Mouse (Mus musculus): ENCODE data around the gene Nos1ap. TPM values are rescaled to one million over a fixed set of nuclear protein-coding genes. Genes with fewer than 3 reads are reported as not detected.
A peak's percentile ranks its signal among the peaks of the same experiment; 100 is the strongest.

Gene Nos1ap
- total RNA-seq, 4 experiments from 2014 or later: 0.35 to 1.0 (median 0.60) TPM

DNA sequence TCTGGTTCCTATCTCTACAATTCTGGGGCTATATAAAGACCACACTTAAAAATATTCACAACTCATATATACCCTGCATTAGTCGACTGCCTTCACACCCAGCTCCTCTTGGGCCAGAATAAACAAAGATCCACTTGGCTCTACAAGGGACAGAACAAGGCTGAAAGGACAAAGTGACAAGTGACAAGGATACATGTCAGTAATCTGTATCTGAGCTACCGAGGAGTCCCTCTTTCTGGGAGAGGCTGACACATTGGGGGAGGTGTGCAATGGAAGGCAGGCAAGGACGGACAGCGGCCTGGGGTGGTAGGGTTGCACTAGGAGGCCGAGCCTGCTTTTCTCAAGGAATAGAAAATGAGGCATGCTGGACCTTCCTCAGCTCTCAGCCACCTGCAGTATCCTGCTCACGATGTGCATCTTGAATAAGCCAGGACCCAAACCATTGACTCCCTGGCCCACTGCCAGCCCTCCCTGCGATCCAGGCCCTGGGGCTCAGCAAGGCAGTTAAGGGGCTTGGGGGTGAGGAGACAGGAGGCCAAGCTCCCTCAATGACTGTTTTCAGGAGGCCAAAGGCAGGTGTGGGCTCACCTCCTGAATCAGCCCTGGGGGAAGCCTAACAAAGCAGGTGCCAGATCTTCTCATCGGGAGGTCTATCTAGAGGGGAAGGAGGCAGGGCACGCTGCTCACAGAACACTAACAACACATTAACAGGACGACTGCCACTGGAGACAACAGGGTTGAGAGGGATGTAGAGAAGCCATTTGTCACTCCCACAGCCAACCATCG lies 87.0 kb downstream of the Nos1ap start:
- no peak for DNase-seq (ENCODE audit: low spot score in 2 of 2)

DNA sequence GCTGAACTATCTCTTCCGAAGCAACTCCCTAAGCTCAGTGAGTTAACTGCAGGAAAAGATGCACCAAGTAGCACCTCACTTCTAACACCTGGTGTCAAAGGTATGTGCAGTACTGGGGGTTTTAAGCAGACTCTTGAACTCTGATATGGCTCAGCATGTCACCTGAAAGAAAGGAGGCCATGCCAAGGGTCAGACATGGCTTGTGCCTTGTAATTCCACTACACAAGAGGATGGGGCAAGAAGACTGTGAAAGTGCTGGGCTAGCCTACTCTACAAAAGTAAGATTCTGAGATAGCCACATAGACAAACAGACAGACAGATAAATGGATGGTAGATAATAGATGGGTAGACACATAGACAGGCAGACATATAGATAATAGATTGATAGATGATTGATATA lies 87.7 kb downstream of the Nos1ap start:
- DNase-seq (ENCODE audit: low spot score in 2 of 2): no peak

GRCm38 (mm10) chr1:170501556-170501955 lies 88.1 kb downstream of the Nos1ap start:
- DNase-seq (ENCODE audit: low spot score in 2 of 2): no peak

DNA sequence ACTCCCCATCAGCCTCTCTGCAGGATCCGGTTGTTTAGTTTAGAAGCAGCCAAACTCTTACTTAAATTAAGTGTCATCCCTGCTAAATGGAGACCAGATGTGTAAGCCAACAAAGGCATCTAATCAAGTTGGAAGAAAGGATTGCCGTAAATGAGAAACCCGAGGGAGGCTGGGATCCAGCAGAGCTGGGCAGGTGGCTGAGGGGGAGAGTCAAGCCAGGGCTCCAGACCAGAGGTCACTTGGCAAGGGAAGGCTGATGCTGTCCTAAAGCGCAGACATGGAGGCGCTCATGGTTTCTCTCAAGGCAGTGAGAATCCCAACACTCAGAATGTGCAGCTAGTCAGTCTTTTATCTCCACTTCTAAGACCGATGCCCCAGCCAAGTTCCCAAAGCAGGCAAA lies 89.8 kb downstream of the Nos1ap start:
- DNase-seq (ENCODE audit: low spot score in 2 of 2): peak in 1 of 2 experiments; percentile 25

DNA sequence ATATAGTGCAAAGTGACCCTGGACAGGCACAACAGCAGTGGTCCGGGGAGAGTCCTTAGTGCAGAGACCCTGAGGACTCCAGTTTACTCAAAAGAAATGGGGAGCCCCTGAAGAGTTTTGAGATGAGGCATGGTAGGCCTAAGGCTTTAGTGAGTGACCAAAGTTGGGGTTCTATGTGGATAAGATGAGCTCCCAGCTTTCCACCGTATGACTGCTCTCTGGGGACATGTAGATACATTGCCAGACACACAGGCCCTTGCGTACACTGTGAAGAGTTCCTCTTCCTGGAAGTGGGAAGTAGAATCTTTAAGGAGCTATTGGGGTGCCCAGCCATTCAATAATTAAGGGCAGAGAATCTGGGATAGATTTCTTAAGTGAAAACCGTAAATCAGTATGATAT lies 90.2 kb downstream of the Nos1ap start:
- DNase-seq (ENCODE audit: low spot score in 2 of 2): no peak

DNA sequence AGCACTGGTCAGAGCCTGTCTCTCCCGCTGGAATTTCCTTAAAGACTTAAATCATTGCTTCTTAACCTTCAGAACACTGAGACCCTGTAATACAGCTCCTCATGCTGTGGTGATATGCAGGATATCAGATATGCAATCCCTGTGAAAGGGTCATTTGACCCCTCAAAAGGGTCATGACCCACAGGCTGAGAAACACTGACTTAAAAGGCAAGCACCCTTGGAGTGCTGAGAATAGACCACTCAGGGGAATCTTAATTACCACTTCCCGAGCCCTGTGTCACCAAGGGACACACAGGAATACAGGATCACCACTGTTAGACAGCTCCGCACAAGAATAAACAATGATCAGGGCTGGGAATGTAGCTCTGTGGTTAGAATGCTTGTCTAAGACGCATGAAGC lies 91.0 kb downstream of the Nos1ap start:
- DNase-seq (ENCODE audit: low spot score in 2 of 2): no peak

GRCm38 (mm10) chr1:170496221-170496620 lies 93.4 kb downstream of the Nos1ap start:
- no peak for DNase-seq (ENCODE audit: low spot score in 2 of 2)

DNA sequence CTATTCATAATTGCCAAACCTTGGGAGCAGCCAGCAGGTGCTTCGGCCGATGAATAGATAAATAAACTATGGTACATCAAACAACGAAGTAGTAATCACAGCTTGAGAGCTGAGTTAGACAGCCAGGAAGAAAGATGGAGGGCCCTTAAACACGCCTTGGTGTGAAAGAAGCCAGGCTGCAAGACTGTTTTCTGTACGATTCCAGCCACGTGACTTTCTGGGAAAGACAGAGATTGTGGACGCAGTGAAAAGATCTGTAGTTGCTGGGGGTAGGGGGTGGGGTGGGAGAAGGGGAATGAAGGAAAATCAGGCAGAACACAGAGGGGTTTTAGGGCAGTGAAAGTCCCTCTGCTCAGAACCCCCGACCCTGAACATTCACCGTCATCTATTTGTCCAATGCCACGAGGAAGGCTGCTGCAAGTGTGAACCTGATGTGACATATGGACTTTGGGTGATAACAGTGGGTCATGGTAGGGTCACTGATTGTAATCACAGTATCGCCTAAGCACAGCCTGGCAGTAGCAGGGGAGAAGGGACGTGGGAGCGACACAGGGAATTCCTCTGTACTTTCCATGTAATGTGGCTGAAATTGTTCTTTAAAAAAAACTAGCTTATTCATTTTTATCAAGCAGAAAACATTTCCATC lies 94.0 kb downstream of the Nos1ap start:
- DNase-seq (ENCODE audit: low spot score in 2 of 2): no peak

GRCm38 (mm10) chr1:170492527-170492926 lies 97.1 kb downstream of the Nos1ap start:
- DNase-seq (ENCODE audit: low spot score in 2 of 2): no peak

DNA sequence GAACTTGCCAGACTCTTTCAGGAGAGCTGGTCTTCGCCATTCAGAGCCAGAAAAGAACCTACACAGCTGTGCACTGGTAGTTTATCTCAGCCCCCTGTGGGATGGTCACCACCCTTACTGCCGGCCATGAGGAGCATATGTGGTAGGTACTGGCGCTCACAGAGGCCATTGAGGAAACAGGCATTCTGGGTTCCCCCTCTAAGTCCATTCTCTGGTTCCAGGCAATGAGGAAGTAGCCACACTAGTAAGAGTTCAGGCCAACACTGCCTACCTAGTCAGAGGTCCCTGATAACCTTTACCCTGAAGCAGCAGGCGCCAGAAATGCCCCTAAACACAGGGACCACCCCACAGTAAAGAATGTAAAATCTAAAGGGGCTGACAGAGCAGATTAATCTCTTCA lies 97.6 kb downstream of the Nos1ap start:
- DNase-seq (ENCODE audit: low spot score in 2 of 2): no peak

DNA sequence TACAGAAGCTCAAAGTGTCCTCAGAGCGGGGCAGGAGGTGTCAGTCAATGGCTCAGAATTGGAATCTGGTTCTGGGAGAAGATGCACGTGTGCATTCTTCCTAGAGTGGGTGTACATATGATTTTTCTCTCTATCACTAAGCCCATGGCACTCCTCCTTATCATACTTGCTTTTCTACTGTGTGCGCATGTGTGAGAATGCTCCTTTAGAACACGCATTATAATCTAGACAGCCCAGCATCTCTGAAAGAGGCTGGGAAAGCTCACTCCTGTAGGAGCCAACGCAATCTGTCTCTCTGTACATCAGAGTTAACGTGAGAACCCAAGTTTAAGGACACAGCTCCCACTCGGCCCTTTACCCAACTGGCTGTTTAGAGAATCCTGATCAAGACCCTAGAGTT lies 99.7 kb downstream of the Nos1ap start:
- DNase-seq (ENCODE audit: low spot score in 2 of 2): no peak

GRCm38 (mm10) chr1:170489450-170489849 lies 100.2 kb downstream of the Nos1ap start:
- no peak for DNase-seq (ENCODE audit: low spot score in 2 of 2)

DNA sequence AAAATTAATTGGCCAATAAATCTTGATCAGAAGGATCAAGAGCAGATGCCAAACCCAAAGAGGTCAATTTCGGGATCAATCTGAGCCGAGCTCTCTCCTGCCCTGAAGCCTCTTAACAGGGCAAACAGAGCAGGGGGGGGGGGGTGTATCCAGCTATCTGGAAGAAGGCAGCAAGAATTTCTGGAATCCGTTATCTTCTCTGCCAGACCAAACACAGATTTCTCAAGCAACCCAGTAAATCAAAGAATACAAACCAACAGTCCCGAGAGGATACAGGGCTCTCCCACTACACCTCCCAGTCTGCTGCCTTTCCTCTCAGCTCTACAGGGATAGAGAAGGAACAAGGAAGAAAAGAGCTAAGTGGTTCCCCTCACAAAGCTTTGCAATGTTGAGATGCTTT lies 104.5 kb downstream of the Nos1ap start:
- DNase-seq (ENCODE audit: low spot score in 2 of 2): no peak

GRCm38 (mm10) chr1:170482236-170482905 lies 107.3 kb downstream of the Nos1ap start:
- DNase-seq (ENCODE audit: low spot score in 2 of 2): no peak

DNA sequence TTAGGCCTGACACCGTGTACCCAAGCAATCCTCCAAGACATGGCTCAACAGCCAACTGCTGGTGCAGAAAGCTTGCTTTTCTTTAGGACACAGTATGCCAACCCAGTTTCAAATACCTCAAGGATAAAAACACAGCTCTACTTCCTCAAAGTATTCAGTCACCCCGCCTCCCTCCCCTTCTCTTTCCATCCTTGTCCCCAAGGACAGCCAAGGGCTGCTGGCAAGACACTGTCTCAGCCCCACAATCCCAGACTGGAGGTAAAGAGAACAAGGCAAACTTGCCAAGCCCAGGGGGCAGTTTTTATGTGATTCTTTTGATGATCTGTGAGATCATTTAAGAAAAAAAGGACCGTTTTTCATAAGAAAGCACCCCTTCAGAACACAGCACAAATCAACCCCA lies 108.6 kb downstream of the Nos1ap start:
- DNase-seq (ENCODE audit: low spot score in 2 of 2): no peak

DNA sequence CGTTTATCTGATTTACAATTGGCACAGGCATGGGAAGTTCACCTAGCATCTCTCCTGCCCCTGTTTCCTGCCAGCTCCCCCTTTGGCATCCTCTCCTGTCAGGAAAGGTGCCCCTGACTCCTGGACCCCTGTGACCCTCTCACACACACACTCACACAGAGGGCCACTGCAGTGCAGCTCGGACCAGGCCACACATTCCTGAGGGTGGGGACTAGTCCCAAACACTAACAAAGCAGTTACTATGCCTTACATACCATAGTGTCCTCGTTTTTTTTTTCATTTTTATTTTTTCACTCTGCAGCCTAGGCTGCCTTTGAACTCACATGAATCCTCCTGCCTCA lies 110.2 kb downstream of the Nos1ap start:
- DNase-seq (ENCODE audit: low spot score in 2 of 2): no peak

DNA sequence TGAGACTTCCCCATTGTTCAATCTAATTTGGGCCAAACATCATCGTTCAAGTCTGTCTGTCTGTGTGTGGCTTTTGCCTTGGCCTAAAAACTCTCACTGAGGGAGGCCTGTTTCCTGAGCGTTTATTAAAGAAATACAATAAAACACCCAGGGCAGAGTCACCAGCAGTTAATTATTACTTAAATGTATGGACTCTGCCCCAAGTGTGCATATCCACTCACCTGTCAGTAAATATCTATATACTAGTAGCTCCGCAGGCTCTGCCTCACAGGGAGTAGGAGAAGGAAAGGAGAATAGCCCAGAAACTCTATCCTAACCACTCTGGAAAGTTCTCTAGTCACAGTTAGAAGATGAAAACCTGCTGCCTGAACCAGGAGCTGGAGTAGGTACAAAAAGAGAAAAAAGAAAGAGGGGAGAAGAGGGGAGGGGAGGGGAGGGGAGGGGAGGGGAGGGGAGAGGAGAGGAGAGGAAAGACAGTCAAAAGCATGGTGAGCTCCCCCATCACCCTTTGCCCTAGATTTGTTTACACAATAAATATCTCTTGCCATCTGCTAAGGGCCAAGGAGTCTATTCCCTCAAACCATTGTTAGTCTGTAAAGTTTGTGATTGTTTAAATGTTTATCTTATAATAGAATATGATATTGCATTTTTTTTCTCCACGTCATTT lies 110.7 kb downstream of the Nos1ap start:
- no peak for DNase-seq (ENCODE audit: low spot score in 2 of 2)

DNA sequence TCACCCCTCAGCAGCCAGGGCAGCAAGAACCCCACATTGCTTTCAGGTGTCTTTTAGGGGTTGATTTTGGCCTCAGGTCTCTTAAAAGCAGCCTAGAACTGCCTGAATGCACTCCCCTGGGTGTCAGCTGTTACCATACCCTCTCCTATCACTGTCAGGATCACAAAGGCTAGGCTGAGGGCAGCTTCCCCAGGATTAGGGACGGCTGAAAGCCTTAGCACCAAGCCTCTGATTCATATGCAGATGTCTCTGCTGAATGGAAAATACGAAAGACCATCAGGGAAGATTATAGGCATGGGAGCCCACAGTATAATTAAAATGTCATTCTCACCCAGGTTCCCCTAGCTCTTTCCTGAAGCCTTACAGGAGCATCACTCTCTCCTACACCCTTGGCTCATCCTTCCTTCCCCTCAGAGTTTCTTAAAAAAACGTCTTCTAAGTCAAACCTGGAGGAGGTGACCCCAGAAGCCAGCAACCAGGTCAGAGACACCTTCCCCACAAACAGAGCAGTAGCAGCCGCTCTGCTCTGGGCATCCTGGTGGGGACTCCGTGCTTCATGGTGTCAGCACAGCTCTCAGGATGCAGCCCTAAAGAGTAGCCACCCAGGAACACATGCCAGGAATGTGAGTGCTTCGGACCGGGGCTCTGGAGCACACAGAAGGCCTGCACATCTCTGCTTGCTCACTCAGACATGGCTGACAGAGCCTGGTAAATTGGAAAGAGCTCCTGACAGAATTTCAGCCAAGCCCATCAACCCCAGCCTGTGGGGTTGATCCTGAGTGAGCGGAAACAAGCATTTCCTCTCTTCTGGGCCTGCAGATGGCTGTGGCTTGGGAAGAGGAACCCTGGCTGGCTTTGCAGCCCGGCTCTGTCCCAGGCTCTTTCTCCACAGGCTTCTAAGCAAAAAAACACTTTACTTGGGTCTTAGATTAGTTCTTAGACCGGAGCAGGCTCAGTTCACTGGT lies 111.7 kb downstream of the Nos1ap start:
- peak in 1 of 2 experiments; percentile 4 for DNase-seq (ENCODE audit: low spot score in 2 of 2)

DNA sequence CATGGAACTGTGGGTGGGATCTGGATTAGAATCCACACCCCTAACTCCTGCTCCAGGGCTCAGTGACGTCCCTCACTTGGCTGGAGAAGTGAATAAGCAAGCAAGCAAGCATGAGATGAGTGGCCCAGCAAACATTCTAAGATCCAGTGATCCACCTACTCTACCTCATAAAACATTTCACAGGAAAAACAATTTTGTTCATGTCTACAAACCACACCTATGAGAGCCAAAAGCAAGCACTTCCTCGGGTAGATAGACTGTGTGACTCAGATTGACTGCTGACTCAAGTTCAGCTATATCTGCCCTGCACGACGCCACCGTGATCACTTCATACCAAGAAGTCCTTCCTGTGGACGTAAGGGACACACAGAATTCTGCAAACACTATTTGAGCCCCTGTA lies 116.2 kb downstream of the Nos1ap start:
- no peak for DNase-seq (ENCODE audit: low spot score in 2 of 2)

- DNase-seq (ENCODE audit: low spot score in 2 of 2): no peak
These were observed 116.8 kb downstream of the Nos1ap start for GRCm38 (mm10) chr1:170472861-170473260.

All from gastrocnemius, adult 8-10 months (tissue).